Mouse (Mus musculus) hindbrain, embryonic 11.5 days (tissue): ENCODE data around the gene Slc19a2. TPM values are rescaled to one million over a fixed set of nuclear protein-coding genes. Genes with fewer than 3 reads are reported as not detected.
A peak's percentile ranks its signal among the peaks of the same experiment; 100 is the strongest.
"Not testable (repeated sequence)": the region's sequence is repeated elsewhere in the genome, so short reads cannot be mapped to it uniquely, and the experiment has no call there.

ENCODE experiments used
- ATAC-seq: fragments of 200-750 bp; cut with Nextera tagmentation; 2 replicates; pipeline ENCODE4 v1.8.0; 2017; ENCODE audit warnings: mild to moderate bottlenecking, moderate TSS enrichment, moderate library complexity; ENCODE audit not compliant: low FRiP score
- DNase-seq: peaks from one replicate; pipeline ENCODE4 v3.0.0-alpha.2; 2015; ENCODE audit warnings: low spot score
- H3K27ac ChIP-seq: fragments of 300-500 bp; sonication (generic); 2 replicates; pipeline ENCODE4 v1.5.1; 2014; ENCODE audit warnings: mild to moderate bottlenecking, low read depth, low read length
- H3K27me3 ChIP-seq: fragments of 300-500 bp; sonication (generic); 2 replicates; pipeline ENCODE4 v1.6.1; 2014; ENCODE audit warnings: mild to moderate bottlenecking, low read length, moderate library complexity, mixed read lengths; ENCODE audit not compliant: control insufficient read depth, insufficient read depth
- H3K36me3 ChIP-seq: fragments of 300-500 bp; sonication (generic); 2 replicates; pipeline ENCODE4 v1.6.1; 2014; ENCODE audit warnings: mild to moderate bottlenecking, low read length, moderate library complexity, mixed read lengths; ENCODE audit not compliant: control insufficient read depth, insufficient read depth
- H3K4me1 ChIP-seq: fragments of 300-500 bp; sonication (generic); replicated peaks from 2 replicates; pipeline ENCODE4 v1.6.1; 2014; ENCODE audit warnings: low read length, mixed read lengths; ENCODE audit not compliant: control insufficient read depth, insufficient read depth
- H3K4me2 ChIP-seq: fragments of 300-500 bp; sonication (generic); replicated peaks from 2 replicates; pipeline ENCODE4 v1.6.1; 2014; ENCODE audit warnings: mild to moderate bottlenecking, low read depth, low read length
- H3K4me3 ChIP-seq: fragments of 300-500 bp; sonication (generic); 2 replicates; pipeline ENCODE4 v1.5.1; 2014; ENCODE audit warnings: low read depth, low read length
- H3K9ac ChIP-seq: fragments of 300-500 bp; sonication (generic); 2 replicates; pipeline ENCODE4 v1.6.1; 2014; ENCODE audit warnings: low read depth, low read length
- H3K9me3 ChIP-seq: fragments of 300-500 bp; sonication (generic); 2 replicates; pipeline ENCODE4 v1.6.1; 2016; ENCODE audit warnings: low read length; ENCODE audit not compliant: control insufficient read depth
- WGBS: fragments of 180-500 bp; shearing (Covaris S2); extraction: QIAGEN DNeasy Blood & Tissue Kit; methylation state at CpG from one replicate; pipeline ENCODE4 v1.1.7; 2014; 5-methylcytosine and 5-hydroxymethylcytosine counted together
- polyA plus RNA-seq: library from polyadenylated mRNA; unstranded; fragments of >200 nt; fragmentation: Nextera tagmentation; extraction: Ambion mirVana; gene quantifications from 2 replicates; pipeline ENCODE4 v1.2.1, GENCODE M21; 2014

Slc19a2 gene
- polyA plus RNA-seq, 1 experiment from 2014 or later = 9.2 TPM

DNA sequence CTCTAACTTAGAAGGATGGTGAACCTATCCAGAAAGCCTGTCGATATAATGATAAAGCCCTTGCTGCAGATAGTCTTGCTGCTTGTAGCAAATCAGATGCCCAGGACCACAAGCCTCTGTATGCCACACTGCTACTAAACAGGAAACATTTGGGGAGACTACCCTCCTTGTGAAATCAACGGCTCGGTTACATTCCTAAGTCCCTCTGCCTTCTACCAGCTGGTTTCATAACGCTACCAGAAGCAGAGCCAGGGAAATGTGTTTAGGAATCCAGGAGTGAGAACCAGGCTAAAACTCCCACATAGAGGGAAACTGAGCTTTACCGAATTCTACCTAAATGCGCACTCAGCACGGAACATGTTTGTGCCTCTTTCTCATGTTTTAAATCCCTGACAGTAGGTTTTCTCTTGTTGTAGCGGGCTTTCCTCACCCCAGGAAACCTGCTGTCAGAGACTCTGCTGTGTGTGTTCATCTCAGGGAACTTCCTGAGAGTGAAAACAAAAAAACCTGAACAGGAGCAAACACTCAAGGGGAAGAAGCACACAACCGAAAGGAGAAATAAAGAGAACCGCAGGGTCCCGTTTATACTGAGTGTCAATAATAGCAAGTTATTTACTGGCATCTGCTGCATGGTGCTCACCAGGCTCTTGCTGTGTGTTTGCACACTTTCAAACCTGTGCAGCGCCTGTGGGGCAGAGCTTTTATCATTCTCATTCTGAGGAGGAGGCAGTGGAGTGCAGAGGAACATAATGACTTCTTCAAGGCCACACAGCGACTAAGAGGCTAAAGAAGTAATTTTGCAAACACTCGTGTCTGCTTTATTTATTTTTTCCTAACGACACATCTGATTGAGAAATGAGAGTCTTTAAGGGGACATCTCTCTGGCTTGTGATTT, 30.8 kb upstream of the Slc19a2 start:
- ATAC-seq (no peak), DNase-seq (peak; percentile 4)
- Histone ChIP-seq H3K27ac (no peak overlapping the region), H3K9me3 (no peaks in the 10 kb centered on the region), H3K36me3 (no peaks in the 10 kb centered on the region), H3K4me1 (no peaks in the 10 kb centered on the region), H3K4me2 (no peak overlapping the region), H3K4me3 (no peak overlapping the region), H3K9ac (no peak overlapping the region), H3K27me3 (no peaks in the 10 kb centered on the region)
- WGBS = 45% methylated on average over 15 of the region's 15 CpGs

DNA sequence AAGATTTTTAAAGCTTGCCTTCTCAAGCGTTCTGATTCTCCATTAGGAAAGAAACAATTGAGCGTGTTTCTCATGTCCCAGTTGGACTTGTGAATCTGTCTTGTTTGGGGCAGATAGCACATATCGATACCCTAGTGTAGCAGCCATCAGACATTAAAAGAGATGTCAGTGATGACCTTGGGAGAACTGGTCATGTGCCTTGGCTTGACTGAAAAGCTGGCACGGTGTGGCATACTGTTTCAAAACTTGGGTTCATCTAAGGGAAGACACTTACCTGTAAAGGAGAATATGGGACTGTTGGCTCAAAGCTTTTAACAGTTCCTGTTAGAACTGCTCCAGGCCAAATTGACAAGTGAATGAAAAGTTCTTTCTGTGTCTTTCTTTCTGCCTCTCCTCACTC, 28.6 kb upstream of the Slc19a2 start:
- Histone ChIP-seq H3K27ac (no peak overlapping the region), H3K9me3 (no peaks in the 10 kb centered on the region), H3K9ac (no peak overlapping the region), H3K27me3 (no peaks in the 10 kb centered on the region), H3K4me1 (no peaks in the 10 kb centered on the region), H3K4me3 (no peak overlapping the region), H3K36me3 (no peaks in the 10 kb centered on the region), H3K4me2 (no peak overlapping the region)
- whole genome bisulfite sequencing = 86% methylated on average over 4 of the region's 4 CpGs
- ATAC-seq (no peak), DNase-seq (no peak)

DNA sequence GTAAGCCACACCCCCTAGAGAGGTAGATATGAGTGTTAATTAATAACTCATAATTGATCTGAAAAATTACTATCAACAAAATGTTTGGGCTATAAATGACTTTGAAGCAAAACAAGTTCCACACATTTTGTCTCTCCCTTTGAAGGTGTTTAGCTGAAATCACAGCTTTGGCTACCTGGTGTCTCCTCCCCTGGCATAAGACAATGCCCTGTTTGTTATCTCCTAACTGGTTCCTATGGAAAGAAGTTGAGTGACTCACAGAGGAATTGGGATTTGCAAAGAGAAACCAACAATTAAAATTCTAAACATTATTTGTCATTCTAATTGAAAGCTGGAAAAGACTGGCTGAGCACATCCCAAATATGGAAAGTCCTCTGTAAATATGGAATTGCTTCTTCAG, 25.8 kb upstream of the Slc19a2 start:
- Histone ChIP-seq H3K9ac (no peak overlapping the region), H3K27ac (no peak overlapping the region), H3K4me2 (no peak overlapping the region), H3K4me1 (no peaks in the 10 kb centered on the region), H3K4me3 (no peak overlapping the region), H3K27me3 (no peaks in the 10 kb centered on the region), H3K9me3 (no peaks in the 10 kb centered on the region), H3K36me3 (no peaks in the 10 kb centered on the region)
- ATAC-seq (no peak), DNase-seq (no peak)

DNA sequence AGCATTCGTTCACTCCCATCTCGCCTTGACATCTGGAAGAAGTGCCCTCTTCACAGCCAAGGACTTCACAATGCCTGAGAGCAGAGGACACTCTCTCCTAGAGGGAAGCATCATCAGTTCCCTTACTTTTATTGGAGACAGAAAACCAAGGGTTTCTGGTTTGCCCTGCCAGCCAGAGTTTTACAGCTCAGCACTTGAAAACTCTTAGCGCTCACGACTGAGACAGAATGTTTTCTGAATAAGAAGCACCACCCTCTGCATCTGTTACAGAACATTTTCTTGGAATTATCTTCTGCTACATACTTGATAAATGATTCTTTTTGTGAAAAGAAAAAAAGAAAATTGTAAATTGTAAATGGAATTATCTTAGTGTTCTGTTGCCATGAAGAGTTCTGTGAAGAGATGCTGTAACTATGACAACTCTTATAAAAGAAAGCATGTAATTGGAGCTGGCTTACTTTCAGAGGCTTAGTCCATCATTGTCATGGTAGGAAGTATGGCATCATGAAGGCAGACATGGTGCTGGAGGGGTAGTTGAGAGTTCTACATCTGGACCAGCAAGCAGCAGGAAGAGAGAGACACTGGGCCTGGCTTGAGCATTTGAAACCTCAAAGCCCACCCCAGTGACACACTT, 16.8 kb upstream of the Slc19a2 start:
- H3K9me3 ChIP-seq, ATAC-seq, H3K9ac ChIP-seq, H3K4me1 ChIP-seq, H3K4me2 ChIP-seq, H3K27me3 ChIP-seq, H3K27ac ChIP-seq, H3K36me3 ChIP-seq, DNase-seq, H3K4me3 ChIP-seq: not testable (repeated sequence)
- 86% methylated on average over 2 of the region's 4 CpGs for WGBS

DNA sequence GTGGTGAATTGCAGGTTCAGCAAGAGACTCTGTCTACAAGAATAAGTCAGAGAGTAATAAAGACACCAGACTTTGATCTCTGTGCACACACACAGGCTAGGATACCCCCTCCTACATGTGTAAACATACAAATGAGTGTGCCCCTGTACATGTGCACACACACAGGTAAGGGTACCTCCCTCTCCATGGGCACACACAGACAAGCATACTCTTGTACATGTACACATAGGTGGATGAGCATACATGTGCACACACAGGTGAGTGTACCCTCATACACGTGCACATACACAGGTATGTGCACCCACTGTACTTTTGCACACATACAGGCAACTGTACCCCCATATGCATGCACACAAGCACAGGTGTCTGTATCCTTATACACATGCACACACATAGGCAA, 15.4 kb upstream of the Slc19a2 start:
- no peak overlapping the region for H3K4me2 ChIP-seq
- WGBS = 78% methylated on average over 1 of the region's 1 CpGs

DNA sequence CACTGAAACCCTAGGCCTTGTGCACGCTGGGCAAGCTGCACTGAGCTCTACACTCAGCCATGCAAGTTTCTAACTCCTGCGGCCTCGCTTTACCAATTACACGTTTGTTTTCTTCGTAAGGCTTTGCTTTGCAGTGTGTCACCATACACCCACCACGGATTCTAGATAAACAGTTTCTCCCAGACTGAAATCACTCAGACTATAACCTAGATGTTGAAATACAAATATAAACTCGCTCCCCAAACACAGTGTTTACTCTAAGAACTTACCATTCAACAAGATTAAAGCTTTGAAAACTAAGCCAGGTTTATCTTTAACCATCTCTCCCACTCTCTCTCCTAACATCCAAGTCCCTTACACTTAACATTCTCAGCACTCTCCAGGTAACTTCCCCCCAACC, 13.8 kb upstream of the Slc19a2 start:
- no peak overlapping the region for H3K4me3 ChIP-seq
- H3K4me1 ChIP-seq = no peaks in the 10 kb centered on the region
- DNase-seq = no peak
- 64% methylated on average over 7 of the region's 7 CpGs for WGBS
- H3K27me3 ChIP-seq = no peaks in the 10 kb centered on the region
- no peak for ATAC-seq
- H3K27ac ChIP-seq = no peak overlapping the region
- H3K9me3 ChIP-seq = no peaks in the 10 kb centered on the region
- H3K36me3 ChIP-seq = no peaks in the 10 kb centered on the region
- H3K4me2 ChIP-seq = no peak overlapping the region
- H3K9ac ChIP-seq = no peak overlapping the region

More for the DNA sequence above, 15.4 kb upstream of the Slc19a2 start:
- Histone ChIP-seq H3K4me3 (no peak overlapping the region), H3K36me3 (no peaks in the 10 kb centered on the region), H3K4me1 (no peaks in the 10 kb centered on the region), H3K9ac (no peak overlapping the region), H3K27me3 (no peaks in the 10 kb centered on the region), H3K27ac (no peak overlapping the region), H3K9me3 (no peaks in the 10 kb centered on the region)
- DNase-seq (no peak), ATAC-seq (no peak)

DNA sequence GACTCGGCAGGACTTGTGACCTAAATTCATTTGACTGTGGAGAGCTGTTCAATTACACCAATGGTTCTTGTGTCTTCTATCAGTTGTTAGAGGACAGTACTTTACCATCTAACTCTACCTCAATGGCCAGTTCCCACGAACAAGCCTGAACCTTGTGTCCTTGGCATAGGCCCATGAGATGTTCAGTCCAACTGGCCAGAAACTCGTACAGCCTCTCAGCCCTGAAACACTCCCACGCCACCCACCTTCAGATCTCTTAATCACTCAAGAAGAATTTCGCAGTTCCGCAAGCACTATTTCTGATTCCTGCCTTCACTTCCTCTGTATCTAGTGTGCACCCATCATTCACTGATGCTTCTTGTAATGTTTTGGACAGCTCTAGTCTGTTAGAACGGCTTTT, 12.8 kb upstream of the Slc19a2 start:
- Histone ChIP-seq H3K27me3 (no peaks in the 10 kb centered on the region), H3K27ac (no peak overlapping the region), H3K36me3 (no peaks in the 10 kb centered on the region), H3K4me2 (no peak overlapping the region), H3K9me3 (no peaks in the 10 kb centered on the region), H3K9ac (no peak overlapping the region), H3K4me3 (no peak overlapping the region), H3K4me1 (no peaks in the 10 kb centered on the region)
- ATAC-seq (no peak), DNase-seq (no peak)
- WGBS = 74% methylated on average over 7 of the region's 7 CpGs

DNA sequence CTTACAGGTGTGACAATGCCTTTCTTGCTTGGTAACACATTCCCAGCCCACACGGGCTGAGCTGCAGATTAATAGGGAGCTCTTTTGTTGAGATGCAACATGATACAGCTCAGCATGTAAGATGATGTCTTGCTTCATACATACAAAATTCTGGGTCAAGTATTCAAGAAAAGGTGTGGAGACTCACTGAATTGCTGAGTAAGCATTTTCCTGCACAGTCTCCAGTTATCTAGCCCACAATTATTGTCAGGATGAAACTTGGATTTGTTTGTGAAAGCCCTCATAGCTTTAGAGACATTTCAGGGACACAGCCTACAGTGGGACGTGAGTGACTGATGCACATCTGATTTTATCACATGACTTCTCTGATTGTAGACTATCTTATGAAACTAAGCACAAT, 7.4 kb upstream of the Slc19a2 start:
- Histone ChIP-seq H3K27me3 (no peaks in the 10 kb centered on the region), H3K9ac (no peak overlapping the region), H3K27ac (no peak overlapping the region), H3K4me3 (no peak overlapping the region), H3K4me1 (no peaks in the 10 kb centered on the region), H3K36me3 (no peaks in the 10 kb centered on the region), H3K4me2 (no peak overlapping the region), H3K9me3 (no peaks in the 10 kb centered on the region)
- DNase-seq (no peak), ATAC-seq (no peak)
- 79% methylated on average over 2 of the region's 2 CpGs for WGBS

DNA sequence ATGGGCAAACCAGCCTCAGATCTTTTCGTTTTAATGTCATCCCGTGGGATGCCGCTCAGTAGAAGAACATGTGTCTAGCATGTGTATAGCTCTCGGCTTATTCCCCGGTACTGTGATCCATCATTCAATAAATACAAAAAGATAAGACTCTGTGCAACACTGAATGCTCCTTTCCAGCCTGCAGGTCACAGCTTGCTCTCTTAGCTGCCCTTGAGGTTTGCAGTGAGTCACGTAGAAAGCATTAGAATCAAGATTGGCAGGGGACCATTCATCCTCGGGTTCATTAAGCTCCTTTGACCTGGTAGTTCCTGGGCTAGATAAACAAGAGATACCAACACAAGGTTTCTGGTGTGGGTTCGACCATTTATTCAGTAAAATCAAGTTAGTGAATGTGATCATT, 6.0 kb upstream of the Slc19a2 start:
- Histone ChIP-seq H3K9ac (no peak overlapping the region), H3K27ac (no peak overlapping the region), H3K4me2 (no peak overlapping the region), H3K27me3 (no peaks in the 10 kb centered on the region), H3K4me3 (no peak overlapping the region), H3K9me3 (no peaks in the 10 kb centered on the region), H3K36me3 (no peaks in the 10 kb centered on the region), H3K4me1 (0 out of 2 replicates have a peak, but pooled peaks cover 1% of the 10 kb centered on the region)
- no peak for DNase-seq
- no peak for ATAC-seq
- 62% methylated on average over 8 of the region's 8 CpGs for WGBS
